Mouse (Mus musculus): ENCODE measurements at regions not wholly inside any gene's neighbourhood (a gene's known extent, or its start where the extent isn't known, plus 50 kb on each side); places are given as distances from the start of the nearest gene placed in this dataset.
A peak's percentile ranks its signal among the peaks of the same experiment; 100 is the strongest.

GRCm38 (mm10) chr5:74825517-74826254, 123.0 kb upstream of the Lnx1 start:
- DNase-seq (ENCODE audit: low read depth): peak; percentile 26
- no peak for TF ChIP-seq POLR2A (IDR thresholded peaks at IDR 0.05; ENCODE audit: borderline replicate concordance, extremely low read depth, insufficient read depth, insufficient read length, poor library complexity, severe bottlenecking)

- TF ChIP-seq CTCF (IDR thresholded peaks at IDR 0.05; ENCODE audit: borderline replicate concordance, extremely low read depth, insufficient read depth, insufficient read length): no peak
- no peak for TF ChIP-seq POLR2A (IDR thresholded peaks at IDR 0.05; ENCODE audit: borderline replicate concordance, extremely low read depth, insufficient read depth, insufficient read length, poor library complexity, severe bottlenecking)
- no peak for DNase-seq (ENCODE audit: low read depth)
Observed at GRCm38 (mm10) chr5:74823719-74824118, 121.0 kb upstream of the Lnx1 start.

DNA sequence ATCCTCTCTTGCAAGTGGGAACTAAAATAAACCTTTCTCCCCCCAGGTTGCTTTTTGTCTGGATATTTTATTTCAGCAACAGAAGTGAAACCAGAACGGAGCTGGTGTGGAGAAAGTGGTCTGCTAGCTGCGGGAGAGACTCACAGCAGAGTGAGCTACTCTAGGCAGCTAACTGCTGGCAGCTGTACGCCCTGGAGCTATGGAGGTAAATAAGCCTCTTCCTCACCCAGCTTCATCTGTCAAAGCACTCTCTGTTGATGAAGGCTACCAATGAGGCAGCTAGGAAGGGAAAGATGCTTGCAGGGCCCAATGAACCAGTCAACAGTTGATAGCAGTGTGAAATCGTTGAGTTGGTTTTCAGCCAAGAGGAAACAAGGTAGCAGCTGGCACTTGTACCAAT, 119.3 kb upstream of the Lnx1 start:
- TF ChIP-seq CTCF (IDR thresholded peaks at IDR 0.05; ENCODE audit: borderline replicate concordance, extremely low read depth, insufficient read depth, insufficient read length): no peak
- TF ChIP-seq POLR2A (IDR thresholded peaks at IDR 0.05; ENCODE audit: borderline replicate concordance, extremely low read depth, insufficient read depth, insufficient read length, poor library complexity, severe bottlenecking): no peak

DNA sequence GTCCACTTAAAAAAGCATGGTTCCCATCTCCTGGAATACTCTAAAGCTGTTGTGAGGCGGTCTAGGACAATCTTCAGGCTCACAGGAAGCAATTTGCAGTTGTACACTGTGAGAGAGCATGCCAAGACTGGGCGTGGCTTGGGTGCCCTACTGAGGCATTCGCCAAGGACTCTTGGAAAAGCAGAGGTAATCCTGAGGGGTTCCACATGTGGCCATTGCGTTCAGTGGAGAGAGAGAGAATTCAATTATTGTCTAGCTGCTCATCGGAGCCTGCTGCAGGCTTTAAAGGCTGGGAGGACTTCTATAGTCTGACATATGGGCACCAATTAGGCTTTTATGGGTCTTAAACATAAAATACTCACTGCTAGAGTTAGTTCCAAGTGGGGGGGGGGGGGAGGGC, 113.8 kb upstream of the Lnx1 start:
- DNase-seq (ENCODE audit: low read depth): peak; percentile 27
- TF ChIP-seq POLR2A (IDR thresholded peaks at IDR 0.05; ENCODE audit: borderline replicate concordance, extremely low read depth, insufficient read depth, insufficient read length, poor library complexity, severe bottlenecking) (no peak), CTCF (IDR thresholded peaks at IDR 0.05; ENCODE audit: borderline replicate concordance, extremely low read depth, insufficient read depth, insufficient read length) (no peak)

More for the DNA sequence above, 119.3 kb upstream of the Lnx1 start:
- peak; percentile 50 for DNase-seq (ENCODE audit: low read depth)

DNA sequence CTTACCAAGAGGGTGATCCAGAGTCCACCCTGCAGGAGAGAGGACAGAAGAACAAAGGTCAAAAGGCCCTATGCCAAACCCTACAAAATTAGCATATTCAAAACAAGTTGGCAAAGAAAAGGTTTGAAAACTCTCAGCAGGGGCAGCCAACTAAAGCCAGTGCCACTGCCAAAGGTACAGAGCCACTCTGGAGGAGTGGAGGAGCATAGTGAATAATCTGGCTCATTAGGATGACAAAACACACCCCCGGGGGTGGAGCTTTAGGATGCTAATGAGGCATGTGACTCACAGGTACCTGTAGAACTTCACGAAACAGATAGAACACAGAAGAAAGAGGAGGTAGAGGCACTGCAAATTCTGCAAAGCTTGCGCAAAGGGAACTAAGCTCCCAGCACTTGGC, 110.7 kb upstream of the Lnx1 start:
- no peak for DNase-seq (ENCODE audit: low read depth)
- TF ChIP-seq CTCF (IDR thresholded peaks at IDR 0.05; ENCODE audit: borderline replicate concordance, extremely low read depth, insufficient read depth, insufficient read length): no peak
- no peak for TF ChIP-seq POLR2A (IDR thresholded peaks at IDR 0.05; ENCODE audit: borderline replicate concordance, extremely low read depth, insufficient read depth, insufficient read length, poor library complexity, severe bottlenecking)

DNA sequence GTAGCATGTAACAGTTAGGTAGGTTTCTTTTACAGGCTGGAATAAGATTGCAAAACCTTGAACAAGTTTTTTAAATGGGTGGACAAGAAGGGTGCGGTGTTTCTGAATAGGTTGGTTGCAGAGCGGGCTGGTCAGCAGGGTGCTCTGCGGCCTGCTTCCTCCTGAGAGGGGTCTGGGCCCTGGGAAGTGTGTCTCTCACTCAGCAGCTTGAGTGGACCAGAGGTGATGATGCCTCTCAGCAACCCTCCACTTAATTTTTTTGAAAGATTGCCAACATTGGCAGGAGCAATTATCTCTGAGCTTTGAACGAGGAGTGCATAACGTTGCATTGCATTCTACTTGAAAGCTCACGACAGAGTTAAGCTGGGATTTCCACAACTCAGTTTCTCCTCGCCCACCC, 108.3 kb upstream of the Lnx1 start:
- TF ChIP-seq POLR2A (IDR thresholded peaks at IDR 0.05; ENCODE audit: borderline replicate concordance, extremely low read depth, insufficient read depth, insufficient read length, poor library complexity, severe bottlenecking): no peak
- no peak for TF ChIP-seq CTCF (IDR thresholded peaks at IDR 0.05; ENCODE audit: borderline replicate concordance, extremely low read depth, insufficient read depth, insufficient read length)
- no peak for DNase-seq (ENCODE audit: low read depth)

- TF ChIP-seq CTCF (IDR thresholded peaks at IDR 0.05; ENCODE audit: borderline replicate concordance, extremely low read depth, insufficient read depth, insufficient read length): no peak
- TF ChIP-seq POLR2A (IDR thresholded peaks at IDR 0.05; ENCODE audit: borderline replicate concordance, extremely low read depth, insufficient read depth, insufficient read length, poor library complexity, severe bottlenecking): no peak
Observed at GRCm38 (mm10) chr5:74807581-74808221, 105.0 kb upstream of the Lnx1 start.

GRCm38 (mm10) chr5:74801946-74802345, 99.2 kb upstream of the Lnx1 start:
- DNase-seq (ENCODE audit: low read depth): no peak
- no peak for TF ChIP-seq POLR2A (IDR thresholded peaks at IDR 0.05; ENCODE audit: borderline replicate concordance, extremely low read depth, insufficient read depth, insufficient read length, poor library complexity, severe bottlenecking)

More at GRCm38 (mm10) chr5:74807581-74808221, 105.0 kb upstream of the Lnx1 start:
- no peak for DNase-seq (ENCODE audit: low read depth)

DNA sequence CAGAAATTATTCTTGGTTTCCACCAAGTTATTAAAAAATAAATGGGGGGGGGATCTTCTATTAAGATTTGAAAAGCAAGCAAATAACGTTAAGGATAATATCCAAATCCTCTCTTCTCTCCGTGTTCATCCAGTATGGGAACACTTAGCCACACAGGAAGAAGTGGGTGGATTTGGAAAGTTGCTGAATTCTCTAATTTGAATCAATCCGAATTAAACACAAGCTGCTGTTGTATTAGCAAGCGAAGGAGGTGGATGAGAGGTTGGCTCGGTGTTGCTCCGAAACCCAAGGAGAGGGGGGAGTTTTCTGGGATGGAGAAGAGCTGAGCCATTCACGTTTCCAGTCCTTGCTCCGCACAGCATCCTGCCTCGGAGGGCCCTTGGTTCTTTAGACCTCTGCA, 97.6 kb upstream of the Lnx1 start:
- no peak for DNase-seq (ENCODE audit: low read depth)
- TF ChIP-seq POLR2A (IDR thresholded peaks at IDR 0.05; ENCODE audit: borderline replicate concordance, extremely low read depth, insufficient read depth, insufficient read length, poor library complexity, severe bottlenecking) (no peak), CTCF (IDR thresholded peaks at IDR 0.05; ENCODE audit: borderline replicate concordance, extremely low read depth, insufficient read depth, insufficient read length) (no peak)

DNA sequence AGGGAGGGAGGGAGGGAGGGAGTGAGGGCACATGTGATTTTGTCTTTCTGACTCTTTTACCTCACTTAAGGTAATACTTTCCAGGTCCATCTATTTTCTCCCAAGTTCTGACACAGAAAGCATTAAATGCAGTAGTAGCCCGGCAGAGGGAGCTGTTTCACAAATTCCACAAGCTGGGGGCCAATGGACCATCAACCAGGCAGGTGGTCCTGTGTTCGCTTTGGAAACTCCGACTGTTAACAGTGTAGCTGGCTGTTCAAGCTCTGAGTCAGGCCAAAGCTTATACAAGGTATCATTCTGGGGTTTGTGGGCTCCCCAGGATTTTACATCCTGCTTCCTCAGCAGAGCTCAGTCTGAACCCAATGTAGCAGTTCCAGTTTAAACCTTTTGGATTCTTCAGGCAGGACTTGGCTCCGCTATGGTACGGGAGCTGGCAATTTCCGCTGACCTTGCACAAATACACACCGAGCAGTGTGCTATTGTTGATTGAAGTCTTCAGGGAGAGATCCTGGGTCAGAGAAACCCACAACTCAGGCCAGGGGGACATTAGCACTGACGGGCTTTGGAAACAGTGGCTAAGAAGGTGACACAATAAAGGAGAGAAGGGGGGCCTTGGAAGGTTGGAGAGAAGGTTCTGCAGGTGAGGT, 93.8 kb upstream of the Lnx1 start:
- TF ChIP-seq CTCF (IDR thresholded peaks at IDR 0.05; ENCODE audit: borderline replicate concordance, extremely low read depth, insufficient read depth, insufficient read length) (peak; percentile 80), POLR2A (IDR thresholded peaks at IDR 0.05; ENCODE audit: borderline replicate concordance, extremely low read depth, insufficient read depth, insufficient read length, poor library complexity, severe bottlenecking) (no peak)
- peak; percentile 87 for DNase-seq (ENCODE audit: low read depth)

DNA sequence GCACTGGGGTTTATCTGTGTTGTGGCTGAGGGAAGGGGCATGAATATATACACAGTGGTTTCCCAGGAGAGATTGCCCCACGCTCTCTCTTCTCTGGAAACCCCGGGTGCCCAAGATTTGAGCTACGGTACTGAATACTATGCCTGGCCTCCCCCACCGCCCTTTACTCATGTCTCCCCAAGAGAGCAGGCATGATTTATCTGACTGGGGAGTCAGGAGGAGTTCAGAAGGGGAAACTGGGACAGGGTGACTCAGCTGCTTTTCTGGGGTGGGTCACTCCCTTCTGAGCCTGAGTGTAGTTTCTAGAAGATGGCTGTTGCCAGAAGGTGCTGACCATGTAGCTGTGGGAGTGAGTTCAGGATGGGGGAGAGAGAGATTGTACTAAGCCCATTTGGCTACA, 92.0 kb upstream of the Lnx1 start:
- no peak for DNase-seq (ENCODE audit: low read depth)
- TF ChIP-seq POLR2A (IDR thresholded peaks at IDR 0.05; ENCODE audit: borderline replicate concordance, extremely low read depth, insufficient read depth, insufficient read length, poor library complexity, severe bottlenecking): no peak
- no peak for TF ChIP-seq CTCF (IDR thresholded peaks at IDR 0.05; ENCODE audit: borderline replicate concordance, extremely low read depth, insufficient read depth, insufficient read length)

DNA sequence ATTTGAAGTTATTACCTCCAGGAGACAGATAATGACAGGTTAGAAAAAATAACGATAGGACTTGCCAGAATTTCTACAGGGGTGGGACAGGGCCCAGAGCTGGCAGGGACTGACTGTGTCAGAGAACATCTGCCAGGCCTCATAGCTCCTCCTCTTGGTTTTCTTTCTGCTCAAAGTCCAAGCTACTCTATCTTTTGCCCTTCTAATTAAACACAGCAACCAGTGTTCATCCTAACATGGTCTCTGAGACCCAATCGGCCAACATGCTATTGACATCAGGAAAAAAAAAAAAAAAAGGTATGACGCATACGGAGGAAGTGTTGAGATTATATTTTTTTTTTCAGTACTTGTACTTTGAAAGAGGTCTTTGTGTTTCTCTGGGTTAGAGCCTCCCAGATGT, 90.7 kb upstream of the Lnx1 start:
- DNase-seq (ENCODE audit: low read depth): no peak
- TF ChIP-seq CTCF (IDR thresholded peaks at IDR 0.05; ENCODE audit: borderline replicate concordance, extremely low read depth, insufficient read depth, insufficient read length): no peak
- TF ChIP-seq POLR2A (IDR thresholded peaks at IDR 0.05; ENCODE audit: borderline replicate concordance, extremely low read depth, insufficient read depth, insufficient read length, poor library complexity, severe bottlenecking): no peak
